ENCODE assay signal across 13 mouse cellular contexts in the genomic region with DNA sequence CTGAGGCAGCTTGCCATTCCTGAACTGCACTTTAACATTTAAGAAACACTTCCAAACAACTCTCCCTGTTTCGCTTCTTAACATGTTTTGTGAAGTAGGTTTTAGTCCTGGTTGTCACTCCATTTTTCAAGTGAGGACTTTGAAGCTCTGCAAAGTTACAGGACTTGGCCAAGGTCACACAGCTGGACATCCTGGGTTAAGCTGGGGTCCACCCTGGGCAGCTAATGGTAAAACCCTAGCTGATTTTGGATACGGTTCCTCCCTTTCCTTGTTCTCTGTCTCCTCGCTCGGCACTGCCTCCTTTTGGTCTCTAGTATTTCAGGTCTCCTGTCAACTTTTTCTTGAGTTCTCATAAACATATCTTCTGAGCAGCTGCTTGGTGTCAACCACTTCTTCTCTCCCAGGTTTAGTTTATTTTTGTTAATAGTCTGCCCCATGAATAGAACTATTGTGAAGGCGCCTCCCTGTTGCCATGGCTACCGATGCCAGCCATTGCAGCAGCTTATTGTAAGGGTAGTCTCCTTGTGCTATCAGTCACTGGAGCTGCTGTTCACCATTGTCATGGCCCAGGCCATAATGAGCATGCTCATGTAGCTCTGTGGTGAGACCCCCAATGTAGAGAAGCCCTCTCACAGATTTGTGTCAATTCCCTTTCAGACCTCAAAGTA.
DNase-seq lines count a peak whose midpoint lies in the region; ATAC-seq and TF ChIP-seq lines count a peak whose summit lies in the region.
"Had no signal": no experiment of that assay in that cellular context is flagged by ENCODE, and none has a peak within 500 bp of the region (broad histone marks: within the 10 kb centered on the region; RNA-seq: fewer than 3 reads in every experiment).

No protein-coding gene starts in this region.

- 73% methylated on average over 6 of the region's 6 CpGs for WGBS in embryonic facial prominence, embryonic 11.5 days
- 40% methylated on average over 6 of the region's 6 CpGs for WGBS in hindbrain, embryonic 16.5 days
- 66% methylated on average over 6 of the region's 6 CpGs for WGBS in liver, embryonic 12.5 days (ENCODE audit: insufficient replicate concordance)

- H3K4me2 ChIP-seq in embryonic facial prominence, embryonic 11.5 days (ENCODE audit: low read depth, low read length) = no peak overlapping the region
- H3K4me2 ChIP-seq in hindbrain, embryonic 16.5 days (ENCODE audit: low read length) = no peak overlapping the region
- no peak overlapping the region for H3K4me2 ChIP-seq in liver, embryonic 12.5 days
- H3K4me2 ChIP-seq: limb, embryonic 15.5 days had no signal

- TF ChIP-seq CTCF in layer of hippocampus, adult 2 months (conservative IDR thresholded peaks at IDR 0.05) = no peak

- H3K4me1 ChIP-seq in embryonic facial prominence, embryonic 11.5 days (ENCODE audit: control insufficient read depth, insufficient read depth, low read length) = no peaks in the 10 kb centered on the region
- H3K4me1 ChIP-seq in hindbrain, embryonic 16.5 days (ENCODE audit: control insufficient read depth, insufficient read depth, low read depth, low read length) = no peaks in the 10 kb centered on the region; the same call in 1 of the 2 replicates
- H3K4me1 ChIP-seq in liver, embryonic 12.5 days = no peaks in the 10 kb centered on the region

- H3K27me3 ChIP-seq in embryonic facial prominence, embryonic 11.5 days (ENCODE audit: control insufficient read depth, insufficient read depth, low read length) = no peaks in the 10 kb centered on the region
- H3K27me3 ChIP-seq in hindbrain, embryonic 16.5 days (replicated peaks; ENCODE audit: control insufficient read depth, insufficient read depth, low read length) = no peaks in the 10 kb centered on the region
- no peaks in the 10 kb centered on the region for H3K27me3 ChIP-seq in liver, embryonic 12.5 days (replicated peaks)
- H3K27me3 ChIP-seq: limb, embryonic 15.5 days had no signal

- peak; percentile 4 for DNase-seq in layer of hippocampus, adult 9-11 months
- DNase-seq in layer of hippocampus, adult 2 months (ENCODE audit: low spot score in 2 of 2) = no peak
- peak; percentile 53 for DNase-seq in embryonic facial prominence, embryonic 11.5 days (ENCODE audit: low spot score)
- DNase-seq in right cerebral cortex, adult 2 months (ENCODE audit: low spot score in 2 of 2) = peak; percentile 30 to 31
- DNase-seq in ovary, postnatal 36 days (ENCODE audit: low spot score) = no peak
- no peak for DNase-seq in kidney, adult 11 months
- DNase-seq: adrenal gland, adult 2 months; cerebellum, adult 9-10 months; lung, postnatal 14 days had no signal

- no peak overlapping the region for H3K27ac ChIP-seq in layer of hippocampus, adult 2 months
- H3K27ac ChIP-seq in embryonic facial prominence, embryonic 11.5 days (replicated peaks; ENCODE audit: low read depth, low read length) = no peak overlapping the region
- H3K27ac ChIP-seq in hindbrain, embryonic 16.5 days (ENCODE audit: low read depth, low read length) = no peak overlapping the region
- no peak overlapping the region for H3K27ac ChIP-seq in liver, embryonic 12.5 days
- H3K27ac ChIP-seq: limb, embryonic 15.5 days had no signal

- no peak overlapping the region for H3K4me3 ChIP-seq in layer of hippocampus, adult 2 months
- H3K4me3 ChIP-seq in embryonic facial prominence, embryonic 11.5 days (ENCODE audit: low read depth, low read length) = no peak overlapping the region
- H3K4me3 ChIP-seq in hindbrain, embryonic 16.5 days (ENCODE audit: low read length) = no peak overlapping the region
- no peak overlapping the region for H3K4me3 ChIP-seq in liver, embryonic 12.5 days
- H3K4me3 ChIP-seq: erythroblast, embryonic 14.5 days; limb, embryonic 15.5 days had no signal

- peak; percentile 52; the same call in 1 of the 2 replicates for ATAC-seq in embryonic facial prominence, embryonic 11.5 days (replicated peaks; ENCODE audit: insufficient number of reproducible peaks, low FRiP score, low TSS enrichment, low read depth)
- ATAC-seq in hindbrain, embryonic 16.5 days = 0 out of 2 replicates have a peak, but pooled peaks have one; percentile 42
- ATAC-seq in liver, embryonic 12.5 days = no peak

- H3K9ac ChIP-seq in embryonic facial prominence, embryonic 11.5 days (replicated peaks; ENCODE audit: low read length) = no peak overlapping the region
- no peak overlapping the region for H3K9ac ChIP-seq in hindbrain, embryonic 16.5 days (ENCODE audit: low read depth, low read length)
- no peak overlapping the region for H3K9ac ChIP-seq in liver, embryonic 12.5 days
- H3K9ac ChIP-seq: limb, embryonic 15.5 days had no signal

- H3K36me3 ChIP-seq in embryonic facial prominence, embryonic 11.5 days (replicated peaks; ENCODE audit: control insufficient read depth, insufficient read depth, low read depth, low read length) = no peaks in the 10 kb centered on the region
- H3K36me3 ChIP-seq in hindbrain, embryonic 16.5 days (ENCODE audit: control insufficient read depth, insufficient read depth, low read length) = no peaks in the 10 kb centered on the region
- H3K36me3 ChIP-seq in liver, embryonic 12.5 days = no peaks in the 10 kb centered on the region
- H3K36me3 ChIP-seq: limb, embryonic 15.5 days had no signal

- H3K9me3 ChIP-seq in embryonic facial prominence, embryonic 11.5 days (replicated peaks; ENCODE audit: control insufficient read depth, low read length) = no peaks in the 10 kb centered on the region
- H3K9me3 ChIP-seq in hindbrain, embryonic 16.5 days (ENCODE audit: control insufficient read depth, low read length) = no peaks in the 10 kb centered on the region
- H3K9me3 ChIP-seq in liver, embryonic 12.5 days (replicated peaks) = no peaks in the 10 kb centered on the region
- H3K9me3 ChIP-seq: limb, embryonic 15.5 days had no signal

Comparison
In these comparisons a context has a peak if more than half of its experiments do, and no peak if none do; other contexts are left out.
1. DNase-seq: peak in layer of hippocampus, adult 9-11 months (single experiment), embryonic facial prominence, embryonic 11.5 days (single experiment) and right cerebral cortex, adult 2 months (2 of 2); none in layer of hippocampus, adult 2 months (0 of 2), ovary, postnatal 36 days (single experiment) and kidney, adult 11 months (single experiment).